Mouse (Mus musculus) layer of hippocampus, postnatal 14 days (tissue): ENCODE measurements around the gene Ick. TPM values are rescaled to one million over a fixed set of nuclear protein-coding genes. Genes with fewer than 3 reads are reported as not detected.

Source experiments
- DNase-seq, 2 experiments: peaks; one replicate each; pipeline ENCODE4 v3.0.0; 2021 to 2022; ENCODE audit warnings: low spot score in 2 of 2, mixed read lengths in 1 of 2
- total RNA-seq, 2 experiments: library from RNA; stranded (reverse); gene quantifications; 2 replicates each; pipeline ENCODE4 v1.2.3; 2021

Ick gene
- total RNA-seq, 2 experiments from 2014 or later: 34.3 to 34.9 TPM

DNA sequence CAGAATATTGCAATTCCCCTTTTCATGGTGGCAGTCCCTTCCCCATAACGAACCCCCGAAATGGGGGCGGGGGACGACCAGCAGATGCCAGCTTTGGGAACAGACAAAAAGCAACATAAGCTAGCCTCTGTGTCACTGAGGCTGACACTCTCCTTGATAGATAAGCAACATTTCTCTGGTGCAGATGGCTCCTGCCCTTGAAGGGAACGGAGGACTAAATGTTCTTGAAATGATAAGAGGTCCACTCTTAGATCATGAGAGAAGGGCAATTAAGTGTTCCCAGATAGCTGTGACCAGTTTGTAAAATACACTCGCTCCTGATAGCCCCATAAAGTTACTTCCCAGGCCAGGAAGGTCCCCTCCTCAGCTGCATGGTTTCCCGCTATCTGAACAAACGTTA lies 79.9 kb downstream of the Ick start:
- no peak for DNase-seq

DNA sequence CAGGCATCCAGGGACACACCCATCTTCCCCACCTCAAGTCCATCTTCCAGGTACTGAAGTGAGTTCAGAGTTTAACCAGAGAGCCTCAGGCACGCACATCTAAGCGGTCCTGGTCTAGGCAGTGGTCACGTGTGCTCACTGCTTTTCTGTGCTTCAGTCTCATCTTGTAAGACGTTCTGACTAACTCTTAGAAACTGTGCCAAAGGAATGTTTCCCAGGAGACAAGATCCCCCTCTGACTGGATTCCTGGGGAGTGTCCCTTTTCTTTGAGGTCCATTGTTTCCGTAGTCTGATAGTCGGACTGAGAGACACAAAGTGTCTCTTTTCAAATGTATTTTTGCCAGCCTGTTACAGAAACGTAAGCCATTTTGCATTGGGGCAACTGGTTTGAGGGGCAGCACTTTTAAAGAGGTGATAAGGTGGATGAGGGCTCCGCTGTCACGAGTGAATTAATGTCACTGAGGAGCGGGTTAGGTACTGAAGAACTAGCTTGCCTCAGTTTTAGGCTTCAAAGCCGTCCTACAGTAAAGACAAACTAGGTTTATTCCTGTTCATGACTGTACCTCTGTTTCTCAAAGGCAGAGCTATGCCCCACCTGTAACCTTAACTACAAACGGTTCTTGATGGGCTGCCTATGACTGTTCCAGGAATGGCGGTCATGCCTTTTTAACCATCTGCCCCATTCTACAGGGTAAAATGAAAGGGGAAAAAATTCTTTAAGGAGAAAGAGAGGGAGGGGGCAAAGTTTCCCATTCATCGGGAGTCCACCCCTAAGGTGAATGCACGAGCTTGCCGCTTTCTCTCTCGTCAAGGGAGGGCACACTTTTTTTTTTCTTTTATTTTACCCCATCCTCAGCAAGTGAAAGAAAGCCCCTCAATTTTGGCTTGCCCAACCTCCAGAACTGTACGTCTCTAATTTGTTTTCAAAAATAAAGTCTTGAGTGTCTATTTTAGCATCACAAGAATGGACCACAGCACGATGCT lies 82.0 kb downstream of the Ick start:
- no peak for DNase-seq

DNA sequence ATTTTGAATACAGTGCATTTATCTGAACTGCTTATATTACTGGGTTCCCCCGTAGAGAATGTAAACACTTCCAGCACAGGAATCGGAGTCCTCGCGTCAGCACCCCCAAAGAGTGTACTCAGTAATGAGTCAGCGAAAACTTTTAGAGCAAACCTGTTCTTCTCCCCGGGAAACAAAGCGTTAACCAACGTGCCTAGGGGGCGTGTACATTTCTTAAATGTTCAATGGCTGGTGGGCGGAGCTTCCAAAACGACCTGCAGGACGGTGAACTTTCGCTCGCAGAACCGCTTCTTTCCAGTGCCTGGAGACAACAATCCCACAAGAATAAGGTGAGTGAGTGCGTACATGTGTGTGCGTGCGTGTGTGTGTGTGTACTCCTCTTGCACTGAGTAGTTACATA lies 82.7 kb downstream of the Ick start:
- DNase-seq: no peak

DNA sequence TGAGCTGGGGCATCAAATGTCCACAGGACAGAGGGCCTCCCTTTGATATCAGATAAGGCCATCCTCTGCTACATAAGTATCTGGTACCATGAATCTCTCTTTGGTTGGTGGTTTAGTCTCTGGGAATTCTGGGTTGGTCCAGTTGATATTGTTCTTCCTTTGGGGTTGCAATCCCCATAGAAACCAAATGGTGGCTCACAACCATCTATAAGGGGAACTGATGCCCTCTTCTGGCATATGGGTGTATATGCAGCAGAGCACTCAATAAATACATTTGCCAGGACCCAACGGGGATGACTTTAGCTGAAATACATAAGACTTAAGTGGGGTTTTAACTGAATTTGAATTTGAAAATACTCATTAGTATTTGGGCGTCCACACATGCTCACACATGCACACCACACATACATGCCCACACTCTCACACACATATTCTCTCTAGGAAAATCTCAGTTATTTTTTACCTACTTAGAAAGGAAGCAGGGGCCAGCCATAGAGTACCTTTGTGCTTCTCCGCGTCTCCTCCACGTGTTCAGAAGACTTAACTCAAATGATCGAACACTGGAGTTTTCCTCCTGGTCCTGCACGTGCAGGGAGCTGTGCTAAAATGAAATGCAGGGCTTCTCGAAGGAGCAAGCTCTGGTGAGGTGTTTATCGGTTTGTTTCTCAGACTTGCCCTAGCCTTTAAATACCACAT lies 85.1 kb downstream of the Ick start:
- peak; percentile 21 to 69 for DNase-seq

DNA sequence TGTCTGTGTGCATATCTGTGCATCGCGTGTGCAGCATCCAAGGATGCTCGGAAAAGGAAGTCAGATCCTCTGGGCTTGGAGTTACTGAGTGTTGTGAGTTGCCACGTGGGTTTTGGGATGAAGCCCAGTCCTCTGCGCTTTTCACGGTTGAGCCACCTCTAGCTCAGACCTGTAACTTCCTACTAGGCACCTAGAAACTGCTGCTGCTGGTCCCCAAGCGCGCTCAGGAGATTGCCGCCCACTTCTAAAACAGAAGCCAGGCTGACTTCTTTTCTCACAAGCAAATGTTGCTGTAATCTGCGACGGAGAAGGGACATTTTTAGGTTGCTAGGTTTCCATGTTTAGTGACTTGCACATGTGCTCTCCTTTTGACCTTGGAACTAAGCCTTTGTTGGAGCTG lies 86.0 kb downstream of the Ick start:
- no peak for DNase-seq

DNA sequence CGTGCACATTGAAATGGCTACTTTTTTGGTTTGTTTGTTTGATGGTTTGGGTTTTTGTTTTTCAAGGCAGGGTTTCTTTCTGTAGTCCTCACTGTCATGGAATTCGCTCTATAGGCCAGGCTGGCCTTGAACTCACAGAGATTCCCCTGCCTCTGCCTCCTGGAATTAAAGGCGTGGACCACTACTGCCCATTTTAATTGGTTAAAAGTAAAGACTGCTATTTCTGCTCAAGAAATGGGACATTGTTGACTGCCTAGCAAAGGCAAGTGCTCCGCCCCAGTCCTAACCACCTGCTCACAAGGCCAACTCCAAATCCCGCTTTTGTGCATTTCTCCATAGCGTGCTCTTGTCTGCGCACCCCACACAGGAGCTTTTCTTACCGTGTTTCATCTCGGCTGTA lies 88.8 kb downstream of the Ick start:
- DNase-seq: no peak

DNA sequence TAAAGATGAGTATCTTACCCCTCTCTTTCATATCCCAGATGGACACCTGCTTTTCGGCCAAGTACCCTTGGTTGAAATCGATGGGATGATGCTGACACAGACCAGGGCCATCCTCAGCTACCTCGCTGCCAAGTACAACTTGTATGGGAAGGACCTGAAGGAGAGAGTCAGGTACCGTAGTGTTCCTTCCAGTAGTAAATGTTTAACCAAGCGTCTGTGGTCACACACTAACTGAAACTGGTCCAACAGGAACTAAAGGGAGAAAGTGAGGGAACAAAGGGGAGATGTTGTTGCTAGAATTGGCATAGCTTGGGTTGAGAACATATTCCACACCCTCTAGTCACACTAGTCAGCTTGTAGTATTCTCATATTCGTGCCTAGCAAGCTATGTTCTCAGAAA lies 95.2 kb downstream of the Ick start:
- DNase-seq: no peak

DNA sequence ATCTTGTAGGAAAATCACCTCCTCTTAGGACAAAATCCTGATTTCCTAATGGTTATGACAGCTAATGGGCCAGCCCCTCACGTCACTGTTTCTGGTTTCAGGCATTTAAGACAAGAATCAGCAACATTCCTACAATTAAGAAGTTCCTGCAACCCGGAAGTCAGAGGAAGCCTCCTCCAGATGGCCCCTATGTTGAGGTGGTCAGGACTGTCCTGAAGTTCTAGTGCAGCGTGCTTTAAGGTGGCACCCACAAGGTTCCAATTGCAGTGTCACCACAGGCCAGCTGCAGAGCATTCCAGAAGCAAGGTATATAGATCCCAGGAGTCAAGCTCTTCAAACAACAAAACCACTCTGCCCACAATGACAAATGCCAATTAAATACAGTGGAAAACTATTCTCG lies 100.0 kb downstream of the Ick start:
- no peak for DNase-seq

DNA sequence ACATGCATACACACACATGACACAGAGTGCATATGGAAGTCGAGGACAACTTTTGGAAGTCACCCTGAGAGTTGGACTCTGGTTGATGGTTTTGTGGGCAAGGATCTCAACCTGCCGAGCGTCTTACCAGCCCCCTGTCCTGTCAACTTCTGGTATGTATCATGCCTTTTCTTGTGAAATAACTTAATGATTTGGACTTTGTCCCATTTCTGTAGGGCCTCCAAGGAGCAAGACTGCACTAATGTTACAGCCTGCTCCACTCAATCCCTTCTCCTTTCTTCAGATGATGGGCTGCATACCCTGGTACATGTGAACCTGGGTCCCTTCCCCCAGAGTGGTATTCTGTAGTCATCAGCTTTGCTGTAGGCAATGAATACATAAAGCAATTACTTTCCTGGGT lies 101.1 kb downstream of the Ick start:
- no peak for DNase-seq

DNA sequence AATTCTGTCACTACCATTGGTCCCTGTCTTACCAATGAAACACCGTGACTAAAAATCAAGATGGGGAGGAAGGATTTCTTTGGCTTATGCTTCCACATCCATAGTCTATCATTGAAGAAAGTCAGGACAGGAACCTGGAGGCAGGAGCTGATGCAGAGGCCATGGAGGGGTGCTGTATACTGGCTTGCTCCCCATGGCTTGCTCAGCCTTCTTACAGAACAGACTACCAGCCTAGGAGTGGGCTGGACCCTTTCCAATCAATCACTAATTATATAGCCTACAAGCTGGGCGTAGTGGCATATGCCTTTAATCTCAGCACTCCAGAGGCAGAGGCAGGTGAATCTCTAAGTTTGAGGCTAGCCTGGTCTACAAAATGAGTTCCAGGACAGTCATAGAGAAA lies 101.8 kb downstream of the Ick start:
- no peak for DNase-seq

DNA sequence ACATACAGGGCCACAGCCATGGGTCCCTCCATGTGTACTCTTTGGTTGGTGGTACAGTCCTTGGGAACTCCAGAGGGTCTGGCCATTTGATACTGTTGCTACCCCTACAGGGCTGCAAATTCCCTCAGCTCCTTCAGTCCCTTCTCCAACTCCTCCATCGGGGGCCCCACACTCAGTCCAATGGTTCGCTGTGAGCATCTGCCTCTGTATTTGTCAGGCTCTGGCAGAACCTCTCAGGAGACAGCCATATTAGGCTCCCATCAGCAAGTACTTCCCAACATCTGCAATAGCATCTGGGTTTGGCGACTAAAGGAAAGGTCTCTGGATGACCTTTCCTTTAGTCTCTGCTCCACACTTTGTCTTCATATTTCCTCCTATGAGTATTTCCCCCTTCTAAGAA lies 102.5 kb downstream of the Ick start:
- DNase-seq: no peak

DNA sequence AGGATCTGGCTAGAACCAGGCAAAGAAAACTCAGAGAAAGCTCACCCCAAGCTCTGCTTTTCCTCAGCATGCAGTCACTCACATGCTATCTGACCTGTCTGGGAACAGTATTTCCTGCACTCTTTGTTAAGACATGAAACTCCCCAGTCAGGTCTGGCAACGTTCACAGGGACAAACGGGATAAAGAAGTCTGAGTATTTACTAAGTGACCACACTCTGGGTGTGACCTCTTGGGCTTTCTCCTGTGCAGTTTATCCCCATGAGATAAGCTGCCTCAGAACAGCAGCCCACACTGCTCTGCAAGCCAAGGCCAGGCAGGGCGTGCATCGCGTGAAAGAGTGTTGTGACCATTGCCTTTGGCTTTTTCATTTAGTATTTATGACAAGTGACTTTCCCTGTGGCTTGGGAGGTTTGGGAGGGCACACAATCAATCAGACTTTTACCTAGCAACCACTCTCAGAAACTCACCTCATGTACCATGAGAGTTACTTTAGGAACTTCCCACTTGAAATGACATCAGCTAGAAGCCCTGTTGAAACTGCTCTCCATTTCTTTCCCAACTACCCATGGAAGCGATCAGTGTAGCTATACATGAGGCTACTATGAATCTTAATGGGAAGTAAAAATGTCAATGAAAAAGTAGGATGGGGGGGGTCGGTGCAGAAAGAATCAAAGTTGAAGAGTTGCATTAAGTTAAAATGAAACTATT lies 103.5 kb downstream of the Ick start:
- no peak for DNase-seq

DNA sequence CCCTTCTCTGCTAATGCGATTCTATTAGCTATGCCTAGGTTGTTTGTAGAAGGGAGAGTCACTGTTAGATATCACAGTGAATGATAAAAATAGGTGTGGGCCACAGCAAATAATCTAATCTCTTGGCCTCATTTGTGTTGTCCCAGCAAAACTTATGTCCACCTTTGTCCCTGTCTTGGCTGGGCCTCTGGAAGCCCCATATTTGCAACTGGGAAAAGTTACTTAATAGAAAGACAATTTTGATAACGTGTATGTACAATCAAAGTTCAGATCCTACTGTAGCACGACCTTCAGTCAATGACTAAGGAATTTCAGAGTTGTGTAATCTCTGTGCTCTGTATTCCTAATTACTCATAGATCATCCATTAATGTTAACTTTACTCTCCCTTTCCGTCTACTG lies 108.1 kb downstream of the Ick start:
- DNase-seq: no peak

Other genes starting within 250 kb of the Ick start
- 10 to 100 TPM; 89.1 to 89.5 TPM for gene Elovl5, start 191.8 kb upstream of the Ick start, total RNA-seq
- gene Gcm1, start 57.3 kb upstream of the Ick start, total RNA-seq: not detected
- 100 to 1,000 TPM; 102 to 112 TPM for gene Fbxo9, start 127 bp upstream of the Ick start, total RNA-seq
- 10 to 100 TPM; 41.1 to 51.5 TPM for gene Gsta4, start 73.6 kb downstream of the Ick start, total RNA-seq
- not detected for gene Gsta1, start 121.5 kb downstream of the Ick start, total RNA-seq
- gene Gm3776, start 147.9 kb downstream of the Ick start, total RNA-seq: not detected
- gene Gm10639, start 180.7 kb downstream of the Ick start, total RNA-seq: under 1 TPM in 1 of 2 experiments, not detected in 1; 0.93 TPM
- not detected for gene Omt2a, start 205.6 kb downstream of the Ick start, total RNA-seq
- gene Omt2b, start 218.4 kb downstream of the Ick start, total RNA-seq: not detected
- gene Gsta2, start 246.6 kb downstream of the Ick start, total RNA-seq: not detected